Mouse (Mus musculus): ENCODE data around the gene Rapgef2.

Rapgef2 gene

DNA sequence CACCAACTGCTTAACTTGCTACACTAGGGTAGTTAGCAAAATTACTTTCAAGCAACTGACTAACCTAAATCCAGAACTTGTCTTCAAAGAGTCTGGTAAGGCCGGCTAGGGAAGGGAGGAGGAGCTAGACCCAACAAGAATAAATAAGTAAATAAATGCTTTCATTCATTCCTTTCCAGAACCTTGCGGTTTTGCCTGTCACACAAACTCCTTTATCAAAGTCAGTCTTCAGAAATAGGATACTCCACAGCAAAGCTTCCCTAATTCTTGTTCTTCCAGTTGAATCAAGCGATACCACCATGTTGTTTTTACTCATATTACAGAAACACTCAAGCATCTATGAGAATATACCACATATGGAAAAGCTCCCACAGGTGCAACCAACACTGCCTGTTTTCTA is 2.3 kb downstream of the Rapgef2 start:
- no peak for DNase-seq (ENCODE audit: low spot score in 2 of 2)

GRCm38 (mm10) chr3:79283031-79283430 is 3.3 kb downstream of the Rapgef2 start:
- no peak for DNase-seq (ENCODE audit: low spot score in 2 of 2)

DNA sequence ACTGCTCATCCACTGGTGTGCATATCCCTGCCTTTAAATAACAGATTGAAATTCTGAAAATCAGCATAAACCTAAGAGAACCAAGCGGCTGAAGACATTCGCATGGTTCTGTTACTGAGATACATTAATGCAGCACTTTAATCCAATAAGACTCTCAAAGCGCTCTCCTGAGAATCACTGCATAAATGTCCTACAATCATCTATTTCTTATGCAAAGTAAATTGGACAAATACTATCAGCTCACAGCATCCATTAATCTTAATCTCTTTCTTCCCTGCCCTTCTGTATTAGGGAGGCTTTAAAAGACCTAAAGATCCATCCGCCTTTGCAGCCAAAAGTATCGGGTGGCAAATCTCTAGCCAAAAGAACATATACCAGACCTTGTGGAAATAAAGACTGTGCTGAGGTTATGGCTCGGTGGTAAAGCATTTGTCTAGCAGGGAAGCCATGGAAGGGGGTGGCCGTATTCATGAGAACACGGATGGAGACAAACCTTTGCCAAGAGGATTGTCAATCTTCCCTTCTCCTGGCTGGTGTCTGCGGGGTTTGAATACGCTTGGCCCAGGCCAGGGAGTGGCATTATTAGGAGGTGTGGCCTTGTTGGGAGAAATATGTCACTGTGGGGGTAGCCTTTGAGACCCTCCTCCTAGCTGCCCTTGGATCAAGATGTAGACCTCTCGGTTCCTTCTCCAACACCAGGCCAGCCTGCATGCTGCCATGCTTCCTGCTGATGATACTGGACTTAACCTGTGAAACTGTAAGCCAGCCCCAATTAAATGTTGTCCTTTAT is 10.3 kb downstream of the Rapgef2 start:
- DNase-seq (ENCODE audit: low spot score in 2 of 2), result no peak

DNA sequence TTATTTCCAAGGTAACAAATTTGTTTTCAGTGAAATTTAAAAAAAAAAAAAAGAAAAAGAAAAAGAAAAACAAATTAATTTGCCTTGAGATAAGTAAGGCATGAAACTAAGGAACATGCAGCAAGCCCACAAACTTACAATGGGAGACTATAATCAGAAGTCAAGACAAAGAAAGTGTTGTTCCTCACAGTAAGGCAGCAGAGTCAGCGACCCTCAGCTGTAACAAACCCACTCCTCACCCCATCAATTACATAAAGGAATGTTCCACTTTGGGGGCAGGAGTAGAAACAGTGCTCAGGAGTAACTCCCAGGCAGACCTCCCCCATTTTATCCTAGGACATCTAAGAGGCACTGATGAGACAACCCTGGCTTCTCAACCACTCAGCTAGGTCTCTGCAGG is 13.0 kb downstream of the Rapgef2 start:
- DNase-seq (ENCODE audit: low spot score in 2 of 2), result no peak

DNA sequence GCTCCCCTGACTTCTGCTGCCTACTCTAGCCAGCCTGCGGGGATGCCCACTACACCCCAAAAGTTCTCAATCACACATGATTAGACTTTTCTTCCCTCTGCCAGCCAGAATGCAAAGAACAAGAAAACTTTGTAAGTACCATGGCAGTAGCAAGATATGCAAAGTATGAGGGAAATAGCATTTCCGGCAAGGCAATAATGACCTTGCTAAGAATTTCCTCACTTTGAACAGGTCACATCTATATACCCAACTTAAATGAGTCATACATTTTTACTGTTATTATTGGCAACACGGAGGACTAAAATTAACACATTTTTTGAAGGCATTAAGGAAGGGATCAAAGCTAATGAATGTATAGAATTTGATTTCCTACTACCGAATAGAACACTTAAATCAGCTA is 13.4 kb downstream of the Rapgef2 start:
- no peak for DNase-seq (ENCODE audit: low spot score in 2 of 2)

- DNase-seq (ENCODE audit: low spot score in 2 of 2), result no peak
Measured at GRCm38 (mm10) chr3:79270980-79271555, 15.2 kb downstream of the Rapgef2 start.

DNA sequence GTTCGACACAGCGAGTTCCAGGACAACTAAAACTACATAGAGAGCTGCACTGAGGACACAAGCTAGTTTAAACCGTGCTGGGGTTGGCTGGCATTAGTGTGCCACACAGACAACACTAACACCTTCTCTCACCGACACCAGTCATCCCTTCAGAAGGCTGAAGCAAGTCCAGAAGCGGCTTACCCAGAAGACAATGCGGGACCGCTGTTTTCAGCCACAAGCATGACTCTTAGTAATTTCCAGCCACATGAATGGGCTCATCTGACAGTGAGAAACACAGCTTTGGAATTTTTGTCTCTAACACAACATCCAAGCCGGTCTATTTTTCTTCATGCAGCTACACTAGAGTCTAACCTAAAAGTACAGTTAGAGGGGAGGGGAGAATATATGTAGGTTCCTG is 16.4 kb downstream of the Rapgef2 start:
- no peak for DNase-seq (ENCODE audit: low spot score in 2 of 2)

DNA sequence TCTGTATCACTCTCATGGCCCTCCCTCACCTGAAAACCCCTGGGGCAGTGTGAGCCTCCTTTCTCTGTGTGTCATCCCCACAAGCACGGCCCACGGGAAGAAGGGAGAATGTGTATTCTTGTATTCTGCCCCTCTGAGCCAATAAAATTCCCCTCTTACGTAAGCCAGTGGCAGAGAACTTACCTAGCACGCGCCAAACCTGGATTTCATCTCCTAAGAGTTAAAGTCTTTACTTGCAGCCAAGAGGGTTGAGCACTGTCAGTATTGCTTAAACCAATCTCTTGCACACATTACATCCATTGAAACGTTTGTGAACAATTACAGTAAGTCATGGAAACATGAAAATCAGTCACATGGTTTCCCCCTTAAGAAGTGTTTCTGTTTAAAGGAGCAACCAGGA is 19.3 kb downstream of the Rapgef2 start:
- DNase-seq (ENCODE audit: low spot score in 2 of 2), result no peak

- no peak for DNase-seq (ENCODE audit: low spot score in 2 of 2)
Measured at GRCm38 (mm10) chr3:79261816-79262316, 24.5 kb downstream of the Rapgef2 start.

GRCm38 (mm10) chr3:79254023-79254422 is 32.3 kb downstream of the Rapgef2 start:
- DNase-seq (ENCODE audit: low spot score in 2 of 2), result no peak

GRCm38 (mm10) chr3:79253416-79253815 is 32.9 kb downstream of the Rapgef2 start:
- DNase-seq (ENCODE audit: low spot score in 2 of 2), result no peak

- no peak for DNase-seq (ENCODE audit: low spot score in 2 of 2)
Measured at GRCm38 (mm10) chr3:79252921-79253394, 33.4 kb downstream of the Rapgef2 start.

DNA sequence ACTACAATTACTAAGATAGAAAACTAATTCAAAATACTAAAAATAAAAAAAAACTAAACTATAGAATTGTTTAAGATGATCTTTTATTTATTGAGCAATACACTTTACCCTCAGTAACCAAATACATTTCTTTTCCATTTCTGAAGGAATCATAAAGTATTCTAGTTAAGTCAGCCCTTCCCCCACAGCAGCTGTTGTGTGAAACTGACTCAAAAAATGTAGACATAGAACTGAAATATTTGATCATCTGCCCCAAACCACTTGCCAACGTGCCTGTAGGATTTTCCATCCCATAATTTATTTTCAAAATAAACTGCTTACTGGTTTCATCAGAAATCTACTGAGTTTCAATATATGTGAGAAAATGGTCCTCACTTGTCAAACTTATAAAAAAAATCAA is 36.4 kb downstream of the Rapgef2 start:
- DNase-seq (ENCODE audit: low spot score in 2 of 2), result no peak

GRCm38 (mm10) chr3:79248659-79249235 is 37.6 kb downstream of the Rapgef2 start:
- DNase-seq (ENCODE audit: low spot score in 2 of 2), result no peak

DNA sequence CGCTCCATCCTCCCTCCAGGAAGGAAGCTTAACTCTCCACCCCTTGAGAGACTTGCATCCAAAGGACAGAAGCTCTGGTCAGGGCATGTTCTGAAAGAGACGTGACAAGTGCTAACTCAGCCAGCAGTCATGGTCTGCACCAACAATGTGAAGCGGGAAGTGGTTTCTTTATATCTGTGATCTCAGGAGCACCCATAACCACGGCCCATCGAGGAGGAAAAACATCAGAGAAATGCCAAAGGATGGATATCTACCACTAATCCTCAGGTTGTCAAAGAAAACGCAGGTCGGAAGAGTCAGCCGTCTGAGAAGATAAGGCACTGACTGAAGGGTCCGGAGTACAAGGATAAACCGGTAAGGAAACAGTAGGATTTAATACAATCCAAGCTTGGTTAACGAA is 38.1 kb downstream of the Rapgef2 start:
- DNase-seq (ENCODE audit: low spot score in 2 of 2), result peak in 1 of 2 experiments; percentile 42

DNA sequence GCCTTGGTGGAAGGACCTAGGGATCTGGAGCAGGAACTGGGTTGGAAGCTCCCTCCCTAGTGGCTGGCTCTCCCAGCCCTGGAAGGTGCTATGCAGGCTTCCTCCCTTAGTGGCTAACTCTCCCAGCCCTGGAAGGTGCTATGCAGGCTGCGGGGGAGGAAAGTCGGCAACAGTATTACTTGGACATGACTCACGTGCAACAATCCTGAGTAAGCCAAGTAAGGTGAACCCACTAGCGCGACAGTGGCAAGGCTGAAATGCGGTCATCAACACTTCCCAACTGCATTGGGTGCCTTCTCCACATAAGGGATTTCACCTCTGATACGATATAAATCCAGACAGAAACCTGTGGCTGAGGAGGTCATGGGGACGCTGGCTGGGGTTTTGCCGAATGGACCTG is 42.0 kb downstream of the Rapgef2 start:
- DNase-seq (ENCODE audit: low spot score in 2 of 2), result no peak

DNA sequence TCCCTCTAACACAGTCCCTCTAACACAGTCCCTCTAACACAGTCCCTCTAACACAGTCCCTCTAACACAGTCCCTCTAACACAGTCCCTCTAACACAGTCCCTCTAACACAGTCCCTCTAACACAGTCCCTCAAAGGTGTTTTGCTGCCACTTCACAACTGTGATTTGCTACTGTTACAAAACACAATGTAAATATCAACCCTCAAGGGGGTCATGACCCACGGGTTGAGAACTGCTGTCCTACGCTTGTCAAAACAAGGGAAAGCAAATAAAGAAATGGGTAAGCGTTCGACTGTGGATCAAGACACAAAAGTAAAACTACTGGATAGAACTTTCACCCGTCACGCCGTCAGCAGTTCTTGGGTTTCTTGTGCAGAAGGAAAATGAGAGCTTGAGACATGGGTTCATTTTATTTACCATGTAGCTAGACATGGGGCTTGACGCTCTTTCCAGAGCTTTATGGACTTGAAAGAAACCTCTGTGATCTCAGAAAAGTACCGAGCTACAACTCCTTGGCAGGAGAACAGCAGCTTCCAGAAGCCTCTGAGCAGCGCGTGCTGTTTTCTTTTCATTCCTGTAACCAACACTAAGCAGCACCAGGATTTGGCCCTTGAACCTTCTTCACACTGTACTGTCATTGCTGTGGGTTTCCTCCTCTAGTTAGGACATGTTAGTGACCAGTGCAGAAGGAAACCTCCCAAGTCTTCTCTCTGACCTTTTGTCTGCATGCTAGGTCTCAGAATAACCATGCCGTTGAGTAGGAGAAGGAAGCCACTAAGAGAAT is 43.2 kb downstream of the Rapgef2 start:
- no peak for DNase-seq (ENCODE audit: low spot score in 2 of 2)

- DNase-seq (ENCODE audit: low spot score in 2 of 2), result no peak
Measured at GRCm38 (mm10) chr3:79242298-79242697, 44.0 kb downstream of the Rapgef2 start.

- no peak for DNase-seq (ENCODE audit: low spot score in 2 of 2)
Measured at GRCm38 (mm10) chr3:79239066-79239462, 47.3 kb downstream of the Rapgef2 start.

DNA sequence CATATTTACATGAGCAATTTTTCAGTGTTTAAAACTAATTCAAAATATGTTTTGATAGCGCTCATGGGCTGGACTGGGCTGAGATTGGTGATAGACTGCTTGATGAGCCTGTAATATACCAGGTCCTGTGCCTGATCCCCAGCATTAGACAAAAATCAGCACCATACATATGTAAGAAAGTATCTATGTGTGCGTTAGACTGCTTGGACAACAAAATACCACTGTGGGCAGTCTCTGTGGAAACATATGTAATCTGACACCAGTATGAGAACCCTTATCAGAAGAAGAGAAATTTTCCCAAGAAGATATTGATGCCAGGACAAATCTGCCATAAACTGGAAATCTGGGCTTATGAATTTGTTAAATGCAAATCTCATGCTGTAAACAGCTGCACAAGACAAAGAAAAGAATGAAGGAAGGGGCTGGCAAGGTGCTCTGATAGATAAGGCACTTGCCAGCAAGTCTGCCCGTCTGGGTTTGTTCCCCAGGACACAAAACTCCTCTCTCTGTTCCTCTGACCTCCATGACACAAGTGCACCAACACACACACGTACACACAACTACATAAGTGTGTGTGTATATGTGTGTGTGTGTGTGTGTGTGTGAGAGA is 47.8 kb downstream of the Rapgef2 start:
- DNase-seq (ENCODE audit: low spot score in 2 of 2), result no peak

DNA sequence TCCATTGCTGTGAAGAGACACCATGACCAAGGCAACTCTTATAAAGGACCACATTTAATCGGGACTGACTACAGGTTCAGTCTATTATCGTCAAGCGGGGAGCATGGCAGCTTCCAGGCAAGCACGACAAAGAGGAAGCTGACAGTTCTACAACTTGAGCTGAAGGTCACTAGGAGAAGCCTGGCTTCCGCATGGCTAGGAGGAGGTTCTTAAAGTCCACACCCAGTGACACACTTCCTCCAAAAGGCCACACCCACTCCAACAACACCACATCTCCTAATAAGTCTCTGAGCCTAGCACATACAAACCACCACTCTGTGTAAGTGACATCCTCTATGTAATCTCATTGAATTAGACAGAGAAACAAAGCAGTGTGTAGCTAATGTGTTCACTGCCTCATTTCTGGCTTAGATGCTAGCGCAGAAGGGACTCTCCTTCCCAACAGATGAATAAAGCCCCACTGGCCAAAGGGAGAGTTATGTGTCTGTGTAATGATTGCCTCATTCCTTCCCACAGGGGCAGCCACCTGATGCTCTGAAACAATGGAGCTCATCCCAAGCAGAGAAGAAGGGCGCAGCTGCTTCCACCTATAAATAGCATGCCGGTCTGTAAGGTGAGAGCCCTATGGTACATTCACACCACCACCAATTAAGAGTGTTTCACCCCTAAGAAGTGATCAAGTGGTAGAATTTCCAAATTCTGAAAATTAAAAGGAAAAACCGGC is 48.5 kb downstream of the Rapgef2 start:
- DNase-seq (ENCODE audit: low spot score in 2 of 2), result no peak

Measured in urinary bladder, adult 18-20 months (tissue).